8 mouse cellular contexts compared by ENCODE assay signal in genomic region chr19:38054149-38054719, GRCm38 (mm10). TPM values are rescaled to one million over a fixed set of nuclear protein-coding genes. Genes with fewer than 3 reads are reported as not detected.
DNase-seq lines count a peak whose midpoint lies in the region; ATAC-seq and TF ChIP-seq lines count a peak whose summit lies in the region.

No protein-coding gene starts in this region.

- peak overlapping the region; percentile 49 for H3K27ac ChIP-seq in heart, embryonic 15.5 days

- TF ChIP-seq CTCF in G1E (IDR thresholded peaks at IDR 0.05; ENCODE audit: low read depth, low read length), result no peak

- peak overlapping the region; percentile 84 for H3K4me3 ChIP-seq in G1E (ENCODE audit: low read depth, low read length)
- H3K4me3 ChIP-seq in heart, embryonic 15.5 days, result peak overlapping the region; percentile 92

- peak overlapping the region; percentile 58 for H3K9ac ChIP-seq in heart, embryonic 15.5 days

- peaks cover 11% of the 10 kb centered on the region for H3K27me3 ChIP-seq in G1E (ENCODE audit: insufficient read depth, low read length)
- H3K27me3 ChIP-seq in heart, embryonic 15.5 days, result no peaks in the 10 kb centered on the region

- H3K9me3 ChIP-seq in G1E (replicated peaks), result no peaks in the 10 kb centered on the region
- H3K9me3 ChIP-seq in heart, embryonic 15.5 days (replicated peaks), result no peaks in the 10 kb centered on the region

- DNase-seq in layer of hippocampus, adult 11-12 months (ENCODE audit: low spot score), result peak; percentile 73
- no peak for DNase-seq in layer of hippocampus, postnatal 36 days
- DNase-seq in G1E (ENCODE audit: low spot score), result peak; percentile 54
- peak; percentile 67 for DNase-seq in embryo, embryonic 11.5 days (ENCODE audit: low read depth, low spot score)
- peak; percentile 84 to 89 for DNase-seq in kidney, postnatal 25 days
- peak; percentile 77 for DNase-seq in lung, postnatal 25 days (ENCODE audit: low spot score)
- peak; percentile 47 to 81 for DNase-seq in spleen, postnatal 10 days (ENCODE audit: low spot score in 2 of 2)

- H3K4me2 ChIP-seq in heart, embryonic 15.5 days, result peak overlapping the region; percentile 85

- H3K36me3 ChIP-seq in G1E (replicated peaks), result peaks cover 21% of the 10 kb centered on the region
- H3K36me3 ChIP-seq in heart, embryonic 15.5 days, result peaks cover 14% of the 10 kb centered on the region

- peaks cover 19% of the 10 kb centered on the region for H3K4me1 ChIP-seq in G1E (ENCODE audit: insufficient read depth, low read depth, low read length)
- H3K4me1 ChIP-seq in heart, embryonic 15.5 days (replicated peaks), result peaks cover 14% of the 10 kb centered on the region

- ATAC-seq in G1E (ENCODE audit: extremely low read depth, insufficient number of reproducible peaks, low FRiP score, poor library complexity, severe bottlenecking), result peak; percentile 61
- ATAC-seq in heart, embryonic 15.5 days (replicated peaks; ENCODE audit: insufficient number of reproducible peaks, insufficient read depth, low FRiP score, low read depth), result peak; percentile 84

- WGBS in heart, embryonic 15.5 days, result under 1% methylated on average over 23 of the region's 23 CpGs

RNA-seq across cellular contexts. Expression of gene Cep55, which starts 0.6 kb away (rescaled TPM):
- total RNA-seq in layer of hippocampus, postnatal 36 days (2021), result under 1 TPM in 1 of 2 experiments, not detected in 1; 0.28 TPM
- total RNA-seq in G1E (2014; fragmentation: Nextera tagmentation), result 52.4 and 78.9 TPM in 2 replicates
- total RNA-seq in G1E (2017), result 56.6 and 60.2 TPM in 2 replicates
- 2.5 and 3.7 TPM in 2 replicates for polyA plus RNA-seq in G1E (2012)
- 24.6 and 26.4 TPM in 2 replicates for polyA plus RNA-seq in heart, embryonic 15.5 days (2015; fragmentation: Nextera tagmentation; extraction: Ambion mirVana)

RNA-seq across cellular contexts. Expression of gene Myof, which starts 10.9 kb away (rescaled TPM):
- total RNA-seq in layer of hippocampus, postnatal 36 days (2021), result 1 to 10 TPM; 4.0 to 5.3 TPM
- total RNA-seq in G1E (2014; fragmentation: Nextera tagmentation), result not detected in 2 replicates
- 0.23 and 0.55 TPM in 2 replicates for total RNA-seq in G1E (2017)
- polyA plus RNA-seq in G1E (2012), result not detected in 2 replicates
- 5.5 and 7.8 TPM in 2 replicates for polyA plus RNA-seq in heart, embryonic 15.5 days (2015; fragmentation: Nextera tagmentation; extraction: Ambion mirVana)

RNA-seq across cellular contexts. Expression of gene Ffar4, which starts 42.6 kb away (rescaled TPM):
- total RNA-seq in layer of hippocampus, postnatal 36 days (2021), result not detected
- total RNA-seq in G1E (2014; fragmentation: Nextera tagmentation) (not detected in 2 replicates), G1E (2017) (not detected in 2 replicates)
- not detected in 2 replicates for polyA plus RNA-seq in G1E (2012)
- 0.29 and 0.65 TPM in 2 replicates for polyA plus RNA-seq in heart, embryonic 15.5 days (2015; fragmentation: Nextera tagmentation; extraction: Ambion mirVana)

Comparison
In these comparisons a context has a peak if more than half of its experiments do, and no peak if none do; other contexts are left out.
1. DNase-seq: peak in layer of hippocampus, adult 11-12 months (single experiment), G1E (single experiment), embryo, embryonic 11.5 days (single experiment), kidney, postnatal 25 days (2 of 2), lung, postnatal 25 days (single experiment) and spleen, postnatal 10 days (2 of 2); none in layer of hippocampus, postnatal 36 days (0 of 2).
2. RNA of gene Cep55, which starts 0.6 kb away (total RNA-seq): 52.4 to 78.9 TPM in G1E; 0.28 TPM in layer of hippocampus, postnatal 36 days; every median in the first group is over 10 times any median in the second.